Comparison of ENCODE assay signal across 8 mouse cellular contexts in the genomic region with DNA sequence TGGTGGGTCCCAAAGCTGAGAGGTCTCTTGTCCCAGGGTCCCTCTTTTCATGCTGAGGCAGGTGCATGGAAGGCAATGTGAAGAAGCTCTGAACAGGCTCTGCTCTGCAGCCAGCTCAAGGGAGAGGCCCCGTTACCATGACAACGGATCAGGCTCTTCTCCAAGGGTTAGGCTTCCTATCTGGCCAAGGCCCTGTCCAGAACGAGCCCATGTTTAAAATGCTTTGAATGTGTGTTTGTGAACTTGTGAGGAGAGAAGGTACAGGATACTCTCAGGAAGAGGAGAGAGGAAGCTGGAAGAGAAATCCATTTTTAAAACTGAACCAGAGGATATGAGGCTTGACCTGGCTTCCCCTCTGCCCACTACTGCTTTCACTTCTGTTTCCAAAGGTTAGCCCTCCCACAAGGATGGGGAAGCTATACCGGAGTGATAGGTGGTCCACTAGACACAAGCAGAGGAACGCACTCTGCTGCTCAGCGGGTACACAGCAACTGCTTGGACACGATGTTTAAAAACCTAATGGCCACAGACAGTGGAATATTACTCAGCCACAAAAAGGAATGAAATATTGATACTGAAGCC.
DNase-seq lines count a peak whose midpoint lies in the region; ATAC-seq and TF ChIP-seq lines count a peak whose summit lies in the region.

No protein-coding gene starts in this region.

- ATAC-seq in hindbrain, embryonic 16.5 days = no peak
- no peak for ATAC-seq in hindbrain, embryonic 14.5 days (ENCODE audit: low FRiP score)

- H3K36me3 ChIP-seq in hindbrain, embryonic 16.5 days (ENCODE audit: control insufficient read depth, insufficient read depth, low read length) = peaks cover 2% of the 10 kb centered on the region; the same call in 1 of the 2 replicates
- no peaks in the 10 kb centered on the region for H3K36me3 ChIP-seq in hindbrain, embryonic 14.5 days (replicated peaks; ENCODE audit: control insufficient read depth, insufficient read depth)

- peaks cover 12% of the 10 kb centered on the region for H3K4me1 ChIP-seq in hindbrain, embryonic 16.5 days (ENCODE audit: control insufficient read depth, insufficient read depth, low read depth, low read length)
- H3K4me1 ChIP-seq in hindbrain, embryonic 14.5 days (replicated peaks; ENCODE audit: control insufficient read depth, insufficient read depth, low read length) = peaks cover 25% of the 10 kb centered on the region; the same call in 1 of the 2 replicates

- H3K4me3 ChIP-seq in hindbrain, embryonic 16.5 days (ENCODE audit: low read length) = no peak overlapping the region
- H3K4me3 ChIP-seq in hindbrain, embryonic 14.5 days (replicated peaks; ENCODE audit: low read length) = no peak overlapping the region
- H3K4me3 ChIP-seq in layer of hippocampus, adult 2 months = no peak overlapping the region

- WGBS in hindbrain, embryonic 16.5 days = 80% methylated on average over 7 of the region's 7 CpGs
- 74% methylated on average over 7 of the region's 7 CpGs for WGBS in hindbrain, embryonic 14.5 days

- H3K27ac ChIP-seq in hindbrain, embryonic 16.5 days (ENCODE audit: low read depth, low read length) = 0 out of 2 replicates have a peak overlapping the region, but pooled peaks have one; percentile 19
- no peak overlapping the region for H3K27ac ChIP-seq in hindbrain, embryonic 14.5 days
- H3K27ac ChIP-seq in layer of hippocampus, adult 2 months = no peak overlapping the region

- no peak for TF ChIP-seq CTCF in layer of hippocampus, adult 2 months (conservative IDR thresholded peaks at IDR 0.05)

- no peak for DNase-seq in hindbrain, embryonic 14.5 days (ENCODE audit: low spot score)
- DNase-seq in R1 (ENCODE audit: low read depth, low spot score) = peak; percentile 84
- DNase-seq in cerebellum, postnatal 25 days = peak; percentile 49 to 68
- peak; percentile 60 for DNase-seq in lung, postnatal 25 days (ENCODE audit: low spot score)
- no peak for DNase-seq in layer of hippocampus, adult 2 months (ENCODE audit: low spot score in 2 of 2)
- no peak for DNase-seq in left cerebral cortex, adult 18-20 months (ENCODE audit: low spot score in 2 of 2)
- no peak for DNase-seq in layer of hippocampus, postnatal 14 days (ENCODE audit: low spot score in 2 of 2)

- H3K9me3 ChIP-seq in hindbrain, embryonic 16.5 days (ENCODE audit: control insufficient read depth, low read length) = no peaks in the 10 kb centered on the region
- no peaks in the 10 kb centered on the region for H3K9me3 ChIP-seq in hindbrain, embryonic 14.5 days (ENCODE audit: control insufficient read depth, low read length)

- no peaks in the 10 kb centered on the region for H3K27me3 ChIP-seq in hindbrain, embryonic 16.5 days (replicated peaks; ENCODE audit: control insufficient read depth, insufficient read depth, low read length)
- H3K27me3 ChIP-seq in hindbrain, embryonic 14.5 days (ENCODE audit: control insufficient read depth, insufficient read depth, low read length) = no peaks in the 10 kb centered on the region

- no peak overlapping the region for H3K4me2 ChIP-seq in hindbrain, embryonic 16.5 days (ENCODE audit: low read length)
- H3K4me2 ChIP-seq in hindbrain, embryonic 14.5 days (replicated peaks) = no peak overlapping the region

- H3K9ac ChIP-seq in hindbrain, embryonic 16.5 days (ENCODE audit: low read depth, low read length) = no peak overlapping the region
- no peak overlapping the region for H3K9ac ChIP-seq in hindbrain, embryonic 14.5 days

Comparison
In these comparisons a context has a peak if more than half of its experiments do, and no peak if none do; other contexts are left out.
1. DNase-seq: peak in R1 (single experiment), cerebellum, postnatal 25 days (2 of 2) and lung, postnatal 25 days (single experiment); none in hindbrain, embryonic 14.5 days (single experiment), layer of hippocampus, adult 2 months (0 of 2), left cerebral cortex, adult 18-20 months (0 of 2) and layer of hippocampus, postnatal 14 days (0 of 2).